Mouse (Mus musculus) spleen, adult 2 months (tissue): ENCODE measurements around the gene Sox13. TPM values are rescaled to one million over a fixed set of nuclear protein-coding genes. Genes with fewer than 3 reads are reported as not detected.

Experiments used
- DNase-seq, 2 experiments: peaks; one replicate each; pipeline versions ENCODE4 v3.0.0 to v3.0.0-alpha.2; 2012 to 2021; ENCODE audit warnings: low spot score in 2 of 2, low read depth in 1 of 2
- H3K27ac ChIP-seq: fragments of 200-500 bp; 2 replicates; pipeline ENCODE4 v1.5.1; 2012; ENCODE audit warnings: low read length, inconsistent platforms; ENCODE audit not compliant: insufficient read depth
- H3K27me3 ChIP-seq: fragments of 200-500 bp; 2 replicates; pipeline ENCODE4 v1.6.1; 2012; ENCODE audit warnings: mild to moderate bottlenecking, moderate library complexity, low read length, inconsistent platforms; ENCODE audit not compliant: control insufficient read depth, insufficient read depth
- H3K36me3 ChIP-seq: fragments of 200-500 bp; 2 replicates; pipeline ENCODE4 v1.6.1; 2012; ENCODE audit warnings: mild to moderate bottlenecking, low read length, inconsistent platforms; ENCODE audit not compliant: control insufficient read depth, insufficient read depth
- H3K4me1 ChIP-seq: fragments of 200-500 bp; 2 replicates; pipeline ENCODE4 v1.6.1; 2011; ENCODE audit warnings: inconsistent platforms; ENCODE audit not compliant: control insufficient read depth, insufficient read depth, insufficient read length
- H3K4me3 ChIP-seq: fragments of 200-500 bp; 2 replicates; pipeline ENCODE4 v1.5.1; 2011; ENCODE audit warnings: mild to moderate bottlenecking, inconsistent platforms; ENCODE audit not compliant: insufficient read depth, insufficient read length; ENCODE audit errors: extremely low read depth
- CTCF ChIP-seq: fragments of 200-500 bp; IDR thresholded peaks from 2 replicates; pipeline ENCODE4 v1.5.1; 2011; ENCODE audit warnings: mild to moderate bottlenecking, inconsistent platforms; ENCODE audit not compliant: insufficient read depth, insufficient read length, insufficient replicate concordance; ENCODE audit errors: extremely low read depth
- POLR2A ChIP-seq: fragments of 200-500 bp; IDR thresholded peaks from 2 replicates; pipeline ENCODE4 v1.6.1; 2011; ENCODE audit warnings: low read depth, low read length, inconsistent platforms
- WGBS: fragments of 180-500 bp; shearing (Covaris S2); methylation state at CpG from one replicate; pipeline ENCODE4 v1.1.7; 2018; 5-methylcytosine and 5-hydroxymethylcytosine counted together
- polyA plus RNA-seq: library from polyadenylated mRNA; depleted of rRNA; stranded (reverse); fragments of >200 nt; gene quantifications from 2 replicates; pipeline ENCODE4 v1.2.3, GENCODE M21; 2012

The Sox13 gene
- polyA plus RNA-seq, 1 experiment, result 13.6 TPM

DNA sequence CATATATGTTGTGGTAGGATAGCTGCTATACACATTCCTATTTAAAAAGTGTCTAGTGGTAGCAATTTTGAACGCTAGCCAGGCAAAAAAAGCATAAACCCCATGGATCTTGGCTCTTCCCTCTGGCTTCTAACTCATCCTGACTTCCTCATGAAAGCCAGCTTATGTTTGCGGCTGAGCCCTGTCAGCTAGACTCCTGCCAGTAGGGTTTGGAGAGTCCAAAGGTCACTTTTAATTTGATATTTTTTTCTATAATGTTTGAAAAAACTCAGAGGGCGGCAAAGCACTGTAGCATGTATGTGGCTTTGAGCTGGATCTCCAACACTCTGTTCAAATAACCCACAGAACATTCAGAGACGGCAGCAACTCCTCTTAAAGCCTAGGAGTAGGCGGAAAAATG is 39.0 kb upstream of the Sox13 start:
- no peaks in the 10 kb centered on the region for H3K27me3 ChIP-seq
- no peaks in the 10 kb centered on the region for H3K36me3 ChIP-seq
- H3K4me3 ChIP-seq, result no peak overlapping the region
- TF ChIP-seq CTCF (no peak), POLR2A (no peak)
- no peak for DNase-seq
- no peak overlapping the region for H3K27ac ChIP-seq
- 91% methylated on average over 5 of the region's 5 CpGs for WGBS
- H3K4me1 ChIP-seq, result no peaks in the 10 kb centered on the region

DNA sequence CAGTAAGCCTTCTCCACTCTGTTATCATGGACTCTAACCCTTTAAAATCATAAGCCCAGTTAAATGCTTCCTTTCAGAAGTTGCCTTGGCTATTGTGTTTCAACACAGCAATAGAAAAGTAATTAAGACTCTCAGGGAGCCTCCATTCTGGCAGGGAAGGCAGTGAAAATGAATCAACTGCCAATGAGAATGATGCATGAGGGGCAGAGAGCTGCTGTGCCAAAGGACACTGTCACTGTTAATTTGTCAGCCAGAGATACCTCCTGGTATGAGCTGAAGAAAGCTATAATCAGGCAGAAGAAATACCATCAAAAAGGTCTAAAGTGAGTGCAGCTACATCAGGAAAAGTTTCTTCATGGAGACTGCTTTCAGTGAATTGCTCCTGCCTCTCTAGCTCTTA is 36.8 kb upstream of the Sox13 start:
- Histone ChIP-seq H3K27ac (no peak overlapping the region), H3K27me3 (no peaks in the 10 kb centered on the region), H3K4me3 (no peak overlapping the region), H3K36me3 (no peaks in the 10 kb centered on the region), H3K4me1 (no peaks in the 10 kb centered on the region)
- TF ChIP-seq POLR2A (no peak), CTCF (no peak)
- no peak for DNase-seq

DNA sequence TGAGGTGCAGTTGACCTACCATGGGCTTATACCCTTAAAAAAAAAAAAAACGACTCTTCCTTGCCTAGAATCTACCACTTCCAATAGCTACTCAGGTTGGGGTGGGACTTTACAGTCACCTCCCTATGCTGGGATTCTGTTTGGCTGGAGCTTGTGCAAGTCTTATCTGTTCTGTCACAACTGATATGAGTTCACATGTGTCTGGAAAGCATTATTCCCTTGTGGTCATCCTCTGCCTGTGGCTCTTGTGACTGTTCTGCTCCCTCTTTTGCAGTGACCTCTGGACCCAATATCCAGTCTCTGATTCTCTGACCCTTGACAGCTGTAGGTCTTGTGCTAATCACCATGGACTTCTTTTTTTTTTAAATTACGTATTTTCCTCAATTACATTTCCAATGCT is 31.9 kb upstream of the Sox13 start:
- 63% methylated on average over 2 of the region's 2 CpGs for WGBS
- Histone ChIP-seq H3K36me3 (no peaks in the 10 kb centered on the region), H3K4me1 (no peaks in the 10 kb centered on the region), H3K27me3 (no peaks in the 10 kb centered on the region), H3K4me3 (no peak overlapping the region), H3K27ac (no peak overlapping the region)
- TF ChIP-seq CTCF (no peak), POLR2A (no peak)
- DNase-seq, result no peak

DNA sequence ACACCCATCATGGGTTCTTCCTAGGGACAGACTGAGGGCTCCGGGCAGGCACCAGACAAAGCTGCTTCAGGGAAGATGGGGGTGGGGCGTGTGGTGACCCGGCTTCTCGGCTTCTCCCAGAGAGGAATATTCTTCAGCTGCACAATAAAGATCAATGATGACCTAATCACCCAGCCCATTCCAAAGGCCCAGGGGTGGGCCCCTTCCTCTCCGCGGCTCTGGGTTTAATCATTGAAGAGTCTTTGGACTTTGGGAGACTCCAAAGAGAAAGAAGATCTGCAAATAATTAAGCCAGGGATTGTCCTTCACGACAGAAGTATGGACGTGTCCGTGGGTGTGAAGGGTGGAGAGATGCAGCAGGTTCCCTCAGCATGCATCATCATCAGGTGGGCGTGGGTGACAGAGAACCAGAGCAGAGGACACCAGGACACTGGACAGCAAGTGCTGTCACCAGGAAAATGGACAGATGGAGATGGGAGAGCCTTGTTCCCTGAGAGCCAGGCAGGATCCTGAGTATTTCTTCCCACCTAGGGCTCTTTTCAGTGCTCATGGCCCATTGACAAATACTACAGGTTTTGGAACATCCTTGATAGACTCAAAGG is 28.5 kb upstream of the Sox13 start:
- Histone ChIP-seq H3K4me1 (no peaks in the 10 kb centered on the region), H3K27me3 (no peaks in the 10 kb centered on the region), H3K36me3 (no peaks in the 10 kb centered on the region), H3K27ac (no peak overlapping the region), H3K4me3 (no peak overlapping the region)
- no peak for DNase-seq
- TF ChIP-seq CTCF, result no peak
- no peak for TF ChIP-seq POLR2A
- 88% methylated on average over 10 of the region's 10 CpGs for WGBS

DNA sequence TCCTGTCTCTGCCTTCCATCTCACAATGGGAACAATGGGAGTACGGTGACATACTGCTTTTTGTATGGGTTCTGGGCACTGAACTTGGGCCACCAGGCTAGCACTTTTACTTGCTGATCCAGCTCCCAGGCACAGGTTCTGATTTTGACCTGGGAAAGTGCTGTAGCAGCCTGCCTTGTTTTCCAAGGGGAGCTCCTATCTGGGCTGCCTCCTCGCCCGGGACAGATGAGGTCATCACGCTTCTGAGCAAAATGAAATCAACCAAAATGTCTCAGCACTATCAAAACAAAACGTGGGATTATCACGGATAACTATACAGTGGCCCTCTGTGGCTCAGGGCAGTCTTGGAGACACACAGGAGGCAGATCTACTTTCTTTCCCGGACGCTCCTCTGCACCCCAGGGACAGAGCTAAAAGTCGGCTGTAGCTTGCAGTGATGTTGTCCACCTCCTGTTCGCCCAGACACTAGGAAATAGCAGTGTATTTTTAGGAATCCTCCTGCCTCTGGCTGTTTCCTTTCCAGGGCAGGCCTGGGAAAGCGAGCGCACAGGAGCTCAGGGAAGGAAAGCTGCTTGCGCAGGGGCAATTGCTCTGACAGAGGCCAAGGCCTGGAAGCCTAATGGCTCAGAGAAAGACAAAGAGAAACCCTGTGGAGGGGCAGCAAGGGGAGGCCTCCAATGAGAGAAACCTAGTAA is 27.8 kb upstream of the Sox13 start:
- 88% methylated on average over 13 of the region's 13 CpGs for WGBS
- H3K4me3 ChIP-seq, result no peak overlapping the region
- H3K27ac ChIP-seq, result no peak overlapping the region
- no peaks in the 10 kb centered on the region for H3K27me3 ChIP-seq
- no peaks in the 10 kb centered on the region for H3K36me3 ChIP-seq
- DNase-seq, result no peak
- TF ChIP-seq CTCF, result no peak
- no peak for TF ChIP-seq POLR2A
- H3K4me1 ChIP-seq, result no peaks in the 10 kb centered on the region

DNA sequence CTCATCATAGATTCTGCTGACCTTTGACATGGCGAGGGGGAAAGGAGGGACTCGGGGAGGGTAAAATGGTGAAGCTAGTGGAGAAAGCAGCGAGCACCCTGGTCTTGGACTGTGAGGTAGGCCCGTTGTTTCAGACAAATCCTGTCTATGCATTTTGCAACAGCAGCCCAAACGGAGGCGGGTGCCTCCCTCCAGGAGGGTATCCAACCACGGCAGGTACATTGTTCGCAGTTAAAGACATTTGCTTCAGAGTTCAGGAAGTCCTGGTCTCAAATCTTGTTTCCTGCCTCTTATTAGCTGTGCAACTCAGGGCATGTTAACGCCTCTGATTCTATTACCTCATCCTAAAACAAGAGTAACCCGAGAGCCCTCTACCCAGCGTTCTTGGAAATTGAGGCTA is 26.8 kb upstream of the Sox13 start:
- Histone ChIP-seq H3K4me3 (no peak overlapping the region), H3K27ac (no peak overlapping the region), H3K27me3 (no peaks in the 10 kb centered on the region), H3K4me1 (no peaks in the 10 kb centered on the region), H3K36me3 (no peaks in the 10 kb centered on the region)
- WGBS, result 33% methylated on average over 11 of the region's 11 CpGs
- TF ChIP-seq POLR2A (no peak), CTCF (no peak)
- DNase-seq, result no peak

DNA sequence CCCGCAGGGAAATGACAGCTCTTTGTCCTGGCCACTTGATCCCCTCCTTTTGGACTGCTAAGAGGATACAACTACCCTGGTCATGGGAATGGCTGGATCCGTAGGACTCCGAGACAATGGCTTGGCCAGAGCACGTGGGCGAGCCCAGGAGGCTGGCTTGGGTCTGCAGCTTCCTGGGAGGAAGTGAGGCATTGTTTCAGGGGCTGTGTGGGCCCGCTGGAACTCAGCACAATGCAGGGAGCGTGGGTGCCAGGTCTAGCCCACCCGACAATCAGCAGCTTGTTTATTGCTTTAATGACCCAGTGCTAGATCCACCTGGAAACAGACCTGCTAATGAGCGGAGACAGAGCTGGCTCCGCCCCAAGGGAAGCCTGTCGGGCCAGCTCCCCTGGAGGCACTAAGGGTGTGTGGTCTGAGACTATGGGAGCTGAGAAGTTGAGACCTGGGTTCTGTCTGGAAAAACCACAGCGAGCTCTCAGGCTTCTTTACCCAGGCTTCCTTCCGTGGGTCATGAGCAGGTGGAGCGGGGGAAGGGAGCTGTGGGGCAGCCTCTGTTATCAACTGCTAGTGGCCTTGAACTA is 24.3 kb upstream of the Sox13 start:
- TF ChIP-seq CTCF (no peak), POLR2A (no peak)
- H3K4me3 ChIP-seq, result no peak overlapping the region
- H3K27me3 ChIP-seq, result no peaks in the 10 kb centered on the region
- WGBS, result 18% methylated on average over 14 of the region's 14 CpGs
- H3K4me1 ChIP-seq, result no peaks in the 10 kb centered on the region
- no peaks in the 10 kb centered on the region for H3K36me3 ChIP-seq
- DNase-seq, result no peak
- H3K27ac ChIP-seq, result no peak overlapping the region
